13 mouse cellular contexts compared by ENCODE assay signal in genomic region chr9:118272713-118273407, GRCm38 (mm10).
DNase-seq lines count a peak whose midpoint lies in the region; ATAC-seq lines count a peak whose summit lies in the region.
"Had no signal": no experiment of that assay in that cellular context is flagged by ENCODE, and none has a peak within 500 bp of the region (broad histone marks: within the 10 kb centered on the region; RNA-seq: fewer than 3 reads in every experiment).

No protein-coding gene starts in this region.

- no peak overlapping the region for H3K4me3 ChIP-seq in kidney, embryonic 15.5 days (replicated peaks)
- H3K4me3 ChIP-seq: liver, embryonic 12.5 days; midbrain, embryonic 10.5 days; neural tube, embryonic 12.5 days had no signal

- no peak overlapping the region for H3K27ac ChIP-seq in kidney, embryonic 15.5 days
- H3K27ac ChIP-seq: liver, embryonic 12.5 days; midbrain, embryonic 10.5 days; neural tube, embryonic 12.5 days had no signal

- intact Hi-C loops in gastrocnemius, postnatal 36 days (cut with DNase I): no loop called here

- no peaks in the 10 kb centered on the region for H3K27me3 ChIP-seq in kidney, embryonic 15.5 days
- H3K27me3 ChIP-seq: liver, embryonic 12.5 days; neural tube, embryonic 12.5 days had no signal

- no peaks in the 10 kb centered on the region for H3K4me1 ChIP-seq in kidney, embryonic 15.5 days
- H3K4me1 ChIP-seq: liver, embryonic 12.5 days; midbrain, embryonic 10.5 days; neural tube, embryonic 12.5 days had no signal

- no peaks in the 10 kb centered on the region for H3K9me3 ChIP-seq in kidney, embryonic 15.5 days (replicated peaks)
- H3K9me3 ChIP-seq: liver, embryonic 12.5 days; midbrain, embryonic 10.5 days; neural tube, embryonic 12.5 days had no signal

- DNase-seq in adrenal gland, postnatal 10 days: peak; percentile 3
- DNase-seq in adrenal gland, adult 18-20 months (ENCODE audit: low spot score in 2 of 2): no peak
- peak; percentile 20 for DNase-seq in kidney, adult 9 months
- peak; percentile 15 for DNase-seq in lung, postnatal 36 days
- no peak for DNase-seq in gastrocnemius, postnatal 36 days
- DNase-seq in frontal cortex, postnatal 25 days (ENCODE audit: low spot score in 2 of 2): no peak
- DNase-seq: cerebellum, adult 11 months; right cerebral cortex, adult 18-20 months had no signal

- H3K4me2 ChIP-seq in kidney, embryonic 15.5 days: no peak overlapping the region
- H3K4me2 ChIP-seq: liver, embryonic 12.5 days; neural tube, embryonic 12.5 days had no signal

- H3K9ac ChIP-seq in kidney, embryonic 15.5 days: no peak overlapping the region
- H3K9ac ChIP-seq: liver, embryonic 12.5 days; neural tube, embryonic 12.5 days had no signal

- no peak for ATAC-seq in kidney, embryonic 15.5 days (replicated peaks; ENCODE audit: low FRiP score)
- peak; percentile 32 to 59 for ATAC-seq in hematopoietic stem cell, adult 5-6 weeks (replicated peaks in 1 of 2; ENCODE audit: insufficient read depth in 1 of 2, low FRiP score in 2 of 2, low TSS enrichment in 1 of 2, low read depth in 1 of 2, poor library complexity in 2 of 2, severe bottlenecking in 2 of 2)
- ATAC-seq: liver, embryonic 12.5 days had no signal

- WGBS in kidney, embryonic 15.5 days: 72% methylated on average over 11 of the region's 11 CpGs

- H3K36me3 ChIP-seq in kidney, embryonic 15.5 days: no peaks in the 10 kb centered on the region
- H3K36me3 ChIP-seq: liver, embryonic 12.5 days; midbrain, embryonic 10.5 days; neural tube, embryonic 12.5 days had no signal

Comparison
In these comparisons a context has a peak if more than half of its experiments do, and no peak if none do; other contexts are left out.
1. DNase-seq: peak in adrenal gland, postnatal 10 days (single experiment), kidney, adult 9 months (single experiment) and lung, postnatal 36 days (single experiment); none in adrenal gland, adult 18-20 months (0 of 2), gastrocnemius, postnatal 36 days (0 of 2) and frontal cortex, postnatal 25 days (0 of 2).